Mouse (Mus musculus) gastrocnemius, postnatal 10 days (tissue): ENCODE measurements at regions not wholly inside any gene's neighbourhood (a gene's known extent, or its start where the extent isn't known, plus 50 kb on each side); places are given as distances from the start of the nearest gene placed in this dataset.

Source experiments
- DNase-seq: peaks from one replicate; pipeline ENCODE4 v3.0.0; 2021; ENCODE audit warnings: mixed read lengths

GRCm38 (mm10) chr10:126815730-126816129 lies 85.4 kb downstream of the Atp23 start:
- DNase-seq = no peak

GRCm38 (mm10) chr10:126814968-126815367 lies 86.2 kb downstream of the Atp23 start:
- no peak for DNase-seq

- no peak for DNase-seq
Measured at GRCm38 (mm10) chr10:126813051-126813593, 88.0 kb downstream of the Atp23 start.

- DNase-seq = no peak
Measured at GRCm38 (mm10) chr10:126812243-126812755, 88.9 kb downstream of the Atp23 start.

GRCm38 (mm10) chr10:126810346-126811095 lies 90.6 kb downstream of the Atp23 start:
- DNase-seq = no peak

GRCm38 (mm10) chr10:126809587-126809986 lies 91.6 kb downstream of the Atp23 start:
- DNase-seq = no peak

- no peak for DNase-seq
Measured at GRCm38 (mm10) chr10:126806881-126807280, 94.3 kb downstream of the Atp23 start.

GRCm38 (mm10) chr10:126802732-126803131 lies 98.4 kb downstream of the Atp23 start:
- DNase-seq = no peak

- no peak for DNase-seq
Measured at GRCm38 (mm10) chr10:126799393-126799792, 101.8 kb downstream of the Atp23 start.

GRCm38 (mm10) chr10:126793136-126793535 lies 108.0 kb downstream of the Atp23 start:
- DNase-seq = no peak

- DNase-seq = no peak
Measured at GRCm38 (mm10) chr10:126792371-126792835, 108.8 kb downstream of the Atp23 start.

- DNase-seq = no peak
Measured at GRCm38 (mm10) chr10:126788277-126788676, 112.9 kb downstream of the Atp23 start.

GRCm38 (mm10) chr10:126783161-126783560 lies 118.0 kb downstream of the Atp23 start:
- no peak for DNase-seq

- DNase-seq = no peak
Measured at GRCm38 (mm10) chr10:126776603-126777002, 124.6 kb downstream of the Atp23 start.

GRCm38 (mm10) chr10:126775946-126776345 lies 125.2 kb downstream of the Atp23 start:
- no peak for DNase-seq

- no peak for DNase-seq
Measured at GRCm38 (mm10) chr10:126770446-126771020, 130.6 kb downstream of the Atp23 start.

- DNase-seq = no peak
Measured at GRCm38 (mm10) chr10:126765648-126766047, 135.5 kb downstream of the Atp23 start.

GRCm38 (mm10) chr10:126764740-126765139 lies 136.4 kb downstream of the Atp23 start:
- no peak for DNase-seq

GRCm38 (mm10) chr10:126763976-126764375 lies 137.2 kb downstream of the Atp23 start:
- DNase-seq = no peak

GRCm38 (mm10) chr10:126758682-126759081 lies 142.5 kb downstream of the Atp23 start:
- DNase-seq = no peak

GRCm38 (mm10) chr10:126753201-126753600 lies 148.0 kb downstream of the Atp23 start:
- no peak for DNase-seq

- no peak for DNase-seq
Measured at GRCm38 (mm10) chr10:126752699-126753098, 148.5 kb downstream of the Atp23 start.

- no peak for DNase-seq
Measured at GRCm38 (mm10) chr10:126748696-126749466, 152.3 kb downstream of the Atp23 start.
